Mouse (Mus musculus) embryonic facial prominence, embryonic 10.5 days (tissue): Measurements from ENCODE around the gene Ccdc51. TPM values are rescaled to one million over a fixed set of nuclear protein-coding genes. Genes with fewer than 3 reads are reported as not detected.
"Not testable (repeated sequence)": the region's sequence is repeated elsewhere in the genome, so short reads cannot be mapped to it uniquely, and the experiment has no call there.

Experiments
- DNase-seq: peaks from one replicate; pipeline ENCODE4 v3.0.0-alpha.2; 2017; ENCODE audit warnings: low spot score
- H3K27ac ChIP-seq: fragments of 300-500 bp; sonication (generic); replicated peaks from 2 replicates; pipeline ENCODE4 v1.5.1; 2016; ENCODE audit warnings: mild to moderate bottlenecking
- H3K27me3 ChIP-seq: fragments of 300-500 bp; sonication (generic); replicated peaks from 2 replicates; pipeline ENCODE4 v1.6.1; 2016; ENCODE audit warnings: low read depth, mild to moderate bottlenecking; ENCODE audit not compliant: poor library complexity, severe bottlenecking
- H3K36me3 ChIP-seq: fragments of 300-500 bp; sonication (generic); replicated peaks from 2 replicates; pipeline ENCODE4 v1.6.1; 2016; ENCODE audit warnings: mild to moderate bottlenecking, moderate library complexity
- H3K4me1 ChIP-seq: fragments of 300-500 bp; sonication (generic); 2 replicates; pipeline ENCODE4 v1.6.1; 2016
- H3K4me3 ChIP-seq: fragments of 300-500 bp; sonication (generic); 2 replicates; pipeline ENCODE4 v1.5.1; 2016; ENCODE audit warnings: mild to moderate bottlenecking, moderate library complexity
- H3K9me3 ChIP-seq: fragments of 300-500 bp; sonication (generic); 2 replicates; pipeline ENCODE4 v1.6.1; 2016; ENCODE audit warnings: mild to moderate bottlenecking
- WGBS: fragments of 180-500 bp; shearing (Covaris S2); methylation state at CpG from one replicate; pipeline ENCODE4 v1.1.7; 2016; 5-methylcytosine and 5-hydroxymethylcytosine counted together
- polyA plus RNA-seq: library from polyadenylated mRNA; unstranded; fragments of >200 nt; fragmentation: Nextera tagmentation; extraction: Ambion mirVana; gene quantifications from 2 replicates; pipeline ENCODE4 v1.2.1, GENCODE M21; 2016

Ccdc51 gene
- polyA plus RNA-seq, 1 experiment from 2014 or later, result 13.3 TPM

DNA sequence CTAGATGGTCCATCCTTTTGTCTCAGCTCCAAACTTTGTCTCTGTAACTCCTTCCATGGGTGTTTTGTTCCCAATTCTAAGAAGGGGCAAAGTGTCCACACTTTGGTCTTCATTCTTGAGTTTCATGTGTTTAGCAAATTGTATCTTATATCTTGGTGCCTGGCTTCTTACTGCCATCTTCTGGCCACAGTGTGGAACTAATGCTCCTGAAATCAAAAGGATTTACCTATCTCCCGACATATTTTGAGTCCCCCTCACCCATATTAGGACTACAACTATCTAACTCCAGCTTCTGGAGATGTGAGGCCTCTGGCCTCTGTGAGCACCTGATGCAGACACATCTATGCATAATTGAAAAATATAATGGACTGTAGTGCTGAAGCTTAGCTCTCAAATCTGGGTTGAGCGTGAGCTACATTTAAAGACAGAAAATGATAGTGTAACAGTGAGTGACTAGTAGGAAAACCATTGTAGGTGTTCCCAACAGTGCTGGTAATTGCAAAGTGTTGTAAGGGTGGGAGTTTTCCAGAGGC is 40.3 kb downstream of the Ccdc51 start:
- WGBS, result 49% methylated on average over 2 of the region's 2 CpGs
- DNase-seq, result no peak
- H3K36me3 ChIP-seq, result peaks cover 30% of the 10 kb centered on the region
- H3K9me3 ChIP-seq, result no peaks in the 10 kb centered on the region
- no peak overlapping the region for H3K4me3 ChIP-seq
- no peaks in the 10 kb centered on the region for H3K4me1 ChIP-seq
- H3K27me3 ChIP-seq, result no peaks in the 10 kb centered on the region
- H3K27ac ChIP-seq, result no peak overlapping the region

GRCm38 (mm10) chr9:109123266-109123665 is 41.0 kb downstream of the Ccdc51 start:
- Histone ChIP-seq H3K27ac (no peak overlapping the region), H3K27me3 (no peaks in the 10 kb centered on the region), H3K4me1 (no peaks in the 10 kb centered on the region), H3K4me3 (no peak overlapping the region), H3K9me3 (no peaks in the 10 kb centered on the region), H3K36me3 (peaks cover 24% of the 10 kb centered on the region)
- WGBS, result 70% methylated on average over 6 of the region's 6 CpGs
- no peak for DNase-seq

DNA sequence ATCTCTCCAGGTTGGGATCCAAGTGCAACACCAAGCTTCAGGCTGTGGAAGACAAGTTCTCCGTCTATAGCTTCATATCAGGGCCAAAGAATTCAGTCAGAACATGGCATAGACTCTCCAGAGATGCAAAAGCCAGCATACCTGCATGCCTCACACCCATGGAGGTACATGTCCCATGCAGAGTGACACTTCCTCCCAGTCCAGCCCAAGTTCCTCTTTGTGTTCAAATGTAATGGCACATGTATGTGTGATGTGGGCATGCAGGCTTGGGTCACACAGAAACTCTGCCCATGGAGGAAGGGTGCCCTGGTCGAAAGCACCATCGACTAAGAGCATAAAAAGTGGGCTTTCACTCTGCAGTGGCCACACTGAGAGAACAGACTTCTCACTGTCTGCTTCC is 41.9 kb downstream of the Ccdc51 start:
- Histone ChIP-seq H3K4me3 (no peak overlapping the region), H3K36me3 (peaks cover 15% of the 10 kb centered on the region), H3K27ac (no peak overlapping the region), H3K9me3 (no peaks in the 10 kb centered on the region), H3K4me1 (no peaks in the 10 kb centered on the region), H3K27me3 (no peaks in the 10 kb centered on the region)
- WGBS, result 84% methylated on average over 3 of the region's 3 CpGs
- no peak for DNase-seq

DNA sequence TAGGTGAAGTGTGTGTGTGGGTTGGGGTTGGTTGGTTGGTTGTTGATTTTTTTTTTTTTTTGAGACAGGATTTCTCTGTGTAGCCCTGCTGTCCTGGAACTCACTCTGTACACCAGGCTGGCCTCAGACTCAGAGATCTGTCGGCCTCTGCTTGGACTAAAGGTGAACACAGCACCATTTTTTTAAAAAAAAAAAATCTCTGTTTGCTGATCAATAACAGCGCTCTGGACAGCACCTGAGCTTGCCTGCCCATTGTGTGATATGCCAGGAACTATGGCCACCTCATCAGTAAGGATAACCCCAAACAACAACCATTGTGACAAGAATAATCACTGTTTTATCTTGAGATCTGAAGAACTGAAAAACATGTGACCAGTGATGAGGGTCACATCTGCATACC is 42.8 kb downstream of the Ccdc51 start:
- no peak for DNase-seq
- Histone ChIP-seq H3K9me3 (no peaks in the 10 kb centered on the region), H3K4me1 (no peaks in the 10 kb centered on the region), H3K27me3 (no peaks in the 10 kb centered on the region), H3K4me3 (no peak overlapping the region), H3K36me3 (peaks cover 6% of the 10 kb centered on the region; the same call in 1 of the 2 replicates), H3K27ac (no peak overlapping the region)
- 85% methylated on average over 2 of the region's 2 CpGs for WGBS

DNA sequence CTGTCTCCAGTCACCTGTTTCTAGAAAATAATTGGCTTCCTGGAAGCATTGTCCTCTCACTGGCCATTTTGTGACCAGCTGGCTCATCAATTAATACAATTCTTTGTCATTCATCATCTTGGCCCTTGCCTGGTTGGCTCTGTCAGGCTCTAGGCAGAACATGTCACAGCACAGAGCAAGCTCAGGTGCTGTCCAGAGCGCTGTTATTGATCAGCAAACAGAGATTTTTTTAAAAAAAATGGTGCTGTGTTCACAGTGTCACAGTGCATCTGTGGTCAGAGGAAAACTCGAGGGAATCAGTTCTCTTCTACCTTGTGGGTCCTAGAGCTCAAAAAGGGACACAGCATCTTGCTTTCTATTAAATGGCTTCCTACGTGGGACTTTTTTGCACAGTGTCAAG is 43.2 kb downstream of the Ccdc51 start:
- no peaks in the 10 kb centered on the region for H3K9me3 ChIP-seq
- 82% methylated on average over 3 of the region's 3 CpGs for WGBS
- no peaks in the 10 kb centered on the region for H3K4me1 ChIP-seq
- peaks cover 3% of the 10 kb centered on the region; the same call in 1 of the 2 replicates for H3K36me3 ChIP-seq
- no peaks in the 10 kb centered on the region for H3K27me3 ChIP-seq
- DNase-seq, result no peak
- no peak overlapping the region for H3K4me3 ChIP-seq
- no peak overlapping the region for H3K27ac ChIP-seq

DNA sequence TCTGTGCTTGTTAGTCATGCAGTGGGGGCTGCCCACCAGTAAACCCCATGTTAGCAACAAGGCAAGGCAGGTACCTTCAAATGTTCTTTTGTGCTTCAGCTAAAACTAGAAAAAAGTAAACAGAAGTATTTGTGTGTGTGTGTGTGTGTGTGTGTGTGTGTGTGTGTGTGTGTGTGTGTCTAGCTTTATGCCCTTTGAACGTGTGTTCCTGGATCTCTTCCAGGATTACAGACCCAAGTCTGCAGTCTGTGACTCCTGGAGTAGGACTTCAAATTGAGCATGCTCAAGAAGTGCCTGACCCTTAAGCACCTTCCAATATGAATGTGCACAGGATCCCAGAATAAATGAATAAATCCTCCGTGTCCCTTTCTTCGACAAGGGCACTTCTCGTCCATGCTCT is 44.8 kb downstream of the Ccdc51 start:
- no peaks in the 10 kb centered on the region for H3K36me3 ChIP-seq
- H3K27ac ChIP-seq, result no peak overlapping the region
- no peaks in the 10 kb centered on the region for H3K4me1 ChIP-seq
- H3K9me3 ChIP-seq, result no peaks in the 10 kb centered on the region
- no peak for DNase-seq
- WGBS, result 92% methylated on average over 4 of the region's 4 CpGs
- H3K27me3 ChIP-seq, result no peaks in the 10 kb centered on the region
- H3K4me3 ChIP-seq, result no peak overlapping the region

GRCm38 (mm10) chr9:109128211-109128610 is 45.9 kb downstream of the Ccdc51 start:
- no peaks in the 10 kb centered on the region for H3K27me3 ChIP-seq
- no peak overlapping the region for H3K4me3 ChIP-seq
- H3K9me3 ChIP-seq, result no peaks in the 10 kb centered on the region
- no peak for DNase-seq
- no peaks in the 10 kb centered on the region for H3K36me3 ChIP-seq
- H3K4me1 ChIP-seq, result no peaks in the 10 kb centered on the region
- no peak overlapping the region for H3K27ac ChIP-seq
- 59% methylated on average over 3 of the region's 3 CpGs for WGBS

DNA sequence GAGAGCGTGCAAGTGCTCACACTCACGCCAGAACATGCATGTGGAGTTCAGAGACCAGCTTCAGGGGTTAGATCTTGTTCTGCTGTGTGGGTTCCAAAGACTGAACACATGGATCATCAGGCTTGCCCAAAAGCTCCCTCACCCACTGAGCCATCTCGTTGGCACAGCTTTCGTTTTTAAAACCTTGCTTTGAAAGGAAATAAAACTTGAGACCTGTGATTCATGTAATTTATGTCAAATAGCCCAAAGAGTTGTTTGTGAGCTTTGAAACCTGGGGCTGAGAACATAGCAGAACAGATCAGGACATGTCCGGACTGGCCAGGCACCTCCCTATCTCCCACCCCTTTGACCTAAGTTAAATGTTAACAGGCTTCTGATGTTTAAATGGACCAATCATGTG is 47.8 kb downstream of the Ccdc51 start:
- Histone ChIP-seq H3K27ac (no peak overlapping the region), H3K27me3 (no peaks in the 10 kb centered on the region), H3K4me1 (no peaks in the 10 kb centered on the region), H3K4me3 (no peak overlapping the region), H3K9me3 (no peaks in the 10 kb centered on the region), H3K36me3 (no peaks in the 10 kb centered on the region)
- WGBS, result 91% methylated on average over 5 of the region's 5 CpGs
- DNase-seq, result no peak

DNA sequence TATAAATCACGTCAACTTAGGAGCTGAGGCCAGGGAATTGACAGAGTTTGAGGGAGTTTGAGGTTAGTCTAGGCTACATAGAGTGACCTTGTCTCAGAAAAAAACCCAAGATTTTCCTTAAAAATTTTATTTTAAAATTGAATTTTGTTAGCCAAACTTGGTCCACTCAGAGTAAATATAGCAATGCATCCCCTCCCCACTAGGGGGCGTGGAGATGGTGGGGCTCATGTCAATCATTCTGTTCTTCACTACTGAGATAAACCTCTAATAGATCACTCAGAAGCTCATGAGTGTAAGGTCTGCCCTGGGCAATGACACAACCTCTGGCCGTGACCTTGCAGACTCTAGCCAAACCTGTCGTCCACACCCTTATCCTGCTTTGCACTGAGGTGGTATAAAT is 58.1 kb downstream of the Ccdc51 start:
- H3K9me3 ChIP-seq, H3K4me1 ChIP-seq, DNase-seq, H3K27ac ChIP-seq, H3K4me3 ChIP-seq, H3K36me3 ChIP-seq, H3K27me3 ChIP-seq: not testable (repeated sequence)
- WGBS, result 69% methylated on average over 4 of the region's 4 CpGs

Other genes starting within 250 kb of the Ccdc51 start
- 13.3 and 14.0 TPM in 2 replicates for gene Slc26a6, start 229.2 kb upstream of the Ccdc51 start, polyA plus RNA-seq
- gene Tmem89, start 167.9 kb upstream of the Ccdc51 start, polyA plus RNA-seq, result not detected in 2 replicates
- 488 and 506 TPM in 2 replicates for gene Uqcrc1, start 145.9 kb upstream of the Ccdc51 start, polyA plus RNA-seq
- gene Col7a1, start 128.9 kb upstream of the Ccdc51 start, polyA plus RNA-seq, result 1.1 and 2.0 TPM in 2 replicates
- not detected in 2 replicates for gene Ucn2, start 96.5 kb upstream of the Ccdc51 start, polyA plus RNA-seq
- gene Pfkfb4, start 90.7 kb upstream of the Ccdc51 start, polyA plus RNA-seq, result 10.0 and 12.2 TPM in 2 replicates
- gene Shisa5, start 43.9 kb upstream of the Ccdc51 start, polyA plus RNA-seq, result 38.4 and 42.0 TPM in 2 replicates
- gene Trex1, start 22.8 kb upstream of the Ccdc51 start, polyA plus RNA-seq, result 8.4 and 10.3 TPM in 2 replicates
- gene Atrip, start 8.4 kb upstream of the Ccdc51 start, polyA plus RNA-seq, result 35.9 and 36.7 TPM in 2 replicates
- gene Tma7, start 94 bp downstream of the Ccdc51 start, polyA plus RNA-seq, result 784 and 812 TPM in 2 replicates
- 24.8 and 28.6 TPM in 2 replicates for gene Plxnb1, start 12.9 kb downstream of the Ccdc51 start, polyA plus RNA-seq
- not detected in 2 replicates for gene Fbxw21, start 79.5 kb downstream of the Ccdc51 start, polyA plus RNA-seq
- gene Fbxw13, start 113.5 kb downstream of the Ccdc51 start, polyA plus RNA-seq, result not detected in 2 replicates
- not detected in 2 replicates for gene Fbxw20, start 152.3 kb downstream of the Ccdc51 start, polyA plus RNA-seq
- not detected in 2 replicates for gene Fbxw14, start 205.2 kb downstream of the Ccdc51 start, polyA plus RNA-seq